Mouse (Mus musculus) left cerebral cortex, postnatal 25 days (tissue): ENCODE results near the gene Slc30a1. TPM values are rescaled to one million over a fixed set of nuclear protein-coding genes. Genes with fewer than 3 reads are reported as not detected.
A peak's percentile ranks its signal among the peaks of the same experiment; 100 is the strongest.

Experiments used
- DNase-seq, 2 experiments: peaks; one replicate each; pipeline ENCODE4 v3.0.0; 2022; ENCODE audit warnings: low spot score in 2 of 2, mixed read lengths in 1 of 2
- intact Hi-C: fragments of 180-260 bp; cut with DNase I; formaldehyde crosslinking; loops from one replicate; pipeline ENCODE4 v1.15.1; 2025
- total RNA-seq, 2 experiments: library from RNA; stranded (reverse); gene quantifications; 2 replicates each; pipeline ENCODE4 v1.2.3; 2021

The Slc30a1 gene
- total RNA-seq, 2 experiments from 2014 or later = 28.2 to 36.9 TPM

GRCm38 (mm10) chr1:191894386-191894785, 12.2 kb upstream of the Slc30a1 start:
- intact Hi-C loops = loop anchor here (1.0 kb wide), 1 partner anchor 56 kb away; no protein-coding TSS in a partner anchor
- peak; percentile 74 to 96 for DNase-seq

GRCm38 (mm10) chr1:191894857-191895256, 11.7 kb upstream of the Slc30a1 start:
- no peak for DNase-seq
- intact Hi-C loops = loop anchor here (1.0 kb wide), 1 partner anchor 55 kb away; no protein-coding TSS in a partner anchor

DNA sequence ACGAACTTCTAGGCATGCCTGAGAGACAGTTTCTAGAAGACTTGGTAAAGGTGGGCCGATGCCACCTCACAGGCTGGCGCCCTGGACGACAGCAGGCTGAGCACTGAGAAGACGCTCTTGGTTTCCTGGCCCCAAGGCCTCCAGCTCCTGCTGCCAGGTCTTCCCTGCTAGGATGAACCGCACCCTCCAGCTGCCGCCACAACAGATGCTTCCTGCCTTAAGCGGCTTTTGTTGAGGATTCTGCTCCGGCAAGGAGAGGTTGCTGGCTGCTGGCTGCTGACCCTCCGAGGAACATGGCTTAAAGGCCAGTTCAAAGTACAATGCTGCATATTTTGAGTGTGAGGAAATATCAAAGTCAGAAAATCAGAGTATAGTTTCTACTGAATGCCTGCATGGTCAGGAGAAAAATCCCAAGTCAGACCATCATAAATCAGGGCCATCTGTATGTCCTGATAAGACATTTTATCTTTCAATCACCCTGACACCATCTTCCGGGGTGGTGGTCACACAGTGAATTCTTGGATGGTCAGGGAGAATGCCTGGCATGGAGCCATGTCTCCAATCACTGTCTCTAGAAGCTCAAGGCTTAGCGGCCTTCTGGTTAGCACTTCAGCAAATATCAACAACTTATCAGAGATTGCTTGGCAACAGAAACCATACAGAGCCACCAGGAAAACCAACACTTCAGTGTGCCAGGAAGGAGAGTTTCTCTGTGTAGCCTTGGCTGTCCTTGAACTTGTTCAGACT, 9.6 kb upstream of the Slc30a1 start:
- intact Hi-C loops = no loop called here
- no peak for DNase-seq

DNA sequence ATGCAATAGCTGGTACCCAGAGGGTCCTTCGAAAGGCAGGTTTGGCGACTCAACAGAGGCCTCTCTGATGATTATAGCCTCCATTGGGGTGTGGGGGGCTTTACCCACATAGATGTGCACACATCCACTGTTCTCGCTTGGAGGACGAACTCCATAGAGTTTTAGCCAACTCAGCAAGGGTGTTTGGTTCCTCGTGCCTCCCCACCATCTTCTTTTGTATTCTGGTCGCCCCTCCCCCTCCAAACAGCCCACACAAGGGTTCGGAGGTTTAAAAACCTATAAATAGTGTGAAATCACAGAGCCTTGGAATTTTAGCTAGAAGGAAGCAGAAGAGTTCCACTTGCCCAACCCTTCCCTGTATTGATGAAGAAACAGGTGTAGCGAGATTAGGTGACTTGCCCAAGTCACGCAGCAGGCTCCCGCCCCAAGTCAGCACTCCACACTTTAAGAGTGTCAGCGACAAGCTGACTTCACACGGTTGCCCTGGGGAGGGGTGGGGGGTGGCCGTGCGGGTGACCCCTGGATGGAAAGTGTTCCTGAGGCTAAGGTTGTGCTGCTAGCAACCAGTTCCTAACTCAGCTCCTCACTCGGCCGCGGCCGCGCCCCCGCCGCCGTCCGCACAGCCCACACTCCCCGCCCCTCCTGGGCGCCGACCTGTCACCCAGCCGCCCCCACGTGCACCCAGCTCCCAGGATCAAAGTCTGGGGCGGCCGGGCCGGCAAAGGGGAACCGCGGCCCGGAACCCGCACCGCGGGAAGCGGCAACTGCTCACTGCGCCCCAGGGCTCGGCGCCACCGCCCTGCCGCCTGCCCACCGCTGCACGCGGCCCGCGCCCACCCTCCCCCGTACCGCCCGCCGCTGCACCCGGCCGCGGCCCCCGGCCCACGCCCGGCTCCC, 682 bp upstream of the Slc30a1 start:
- DNase-seq = no peak

GRCm38 (mm10) chr1:191907431-191907810, 854 bp downstream of the Slc30a1 start:
- intact Hi-C loops = loop anchor here (5.0 kb wide), 1 partner anchor 45 kb away; no protein-coding TSS in a partner anchor

More for the DNA sequence above, 682 bp upstream of the Slc30a1 start:
- intact Hi-C loops = loop anchor here (5.0 kb wide), 1 partner anchor 46 kb away; no protein-coding TSS in a partner anchor

DNA sequence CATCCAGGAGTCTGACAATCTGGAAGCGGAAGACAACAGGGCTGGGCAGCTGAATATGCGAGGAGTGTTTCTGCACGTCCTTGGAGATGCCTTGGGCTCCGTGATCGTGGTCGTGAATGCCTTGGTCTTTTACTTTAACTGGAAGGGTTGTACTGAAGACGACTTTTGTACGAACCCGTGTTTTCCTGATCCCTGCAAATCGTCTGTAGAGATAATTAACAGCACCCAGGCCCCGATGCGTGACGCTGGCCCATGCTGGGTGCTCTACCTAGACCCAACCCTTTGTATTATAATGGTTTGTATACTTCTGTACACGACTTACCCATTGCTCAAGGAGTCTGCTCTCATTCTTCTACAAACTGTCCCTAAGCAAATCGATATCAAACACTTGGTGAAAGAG, 2.3 kb downstream of the Slc30a1 start:
- no peak for DNase-seq
- intact Hi-C loops = loop anchor here (1.0 to 5.0 kb wide), 2 partner anchors 43 to 74 kb away; no protein-coding TSS in a partner anchor

More at GRCm38 (mm10) chr1:191907431-191907810, 854 bp downstream of the Slc30a1 start:
- peak; percentile 80 to 82 for DNase-seq

DNA sequence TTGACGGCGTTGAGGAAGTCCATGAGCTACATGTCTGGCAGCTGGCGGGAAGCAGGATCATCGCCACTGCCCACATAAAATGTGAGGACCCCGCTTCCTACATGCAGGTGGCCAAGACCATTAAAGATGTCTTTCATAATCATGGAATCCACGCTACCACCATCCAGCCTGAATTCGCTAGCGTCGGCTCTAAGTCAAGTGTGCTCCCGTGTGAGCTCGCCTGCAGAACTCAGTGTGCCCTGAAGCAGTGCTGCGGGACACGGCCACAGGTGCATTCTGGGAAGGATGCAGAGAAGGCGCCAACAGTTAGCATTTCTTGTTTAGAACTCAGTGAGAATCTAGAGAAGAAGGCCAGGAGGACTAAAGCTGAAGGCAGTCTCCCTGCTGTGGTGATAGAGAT, 2.7 kb downstream of the Slc30a1 start:
- intact Hi-C loops = loop anchor here (5.0 kb wide), 1 partner anchor 43 kb away; no protein-coding TSS in a partner anchor
- no peak for DNase-seq

- intact Hi-C loops = no loop called here
- DNase-seq = no peak
These were observed 4.1 kb downstream of the Slc30a1 start for GRCm38 (mm10) chr1:191910646-191911045.

DNA sequence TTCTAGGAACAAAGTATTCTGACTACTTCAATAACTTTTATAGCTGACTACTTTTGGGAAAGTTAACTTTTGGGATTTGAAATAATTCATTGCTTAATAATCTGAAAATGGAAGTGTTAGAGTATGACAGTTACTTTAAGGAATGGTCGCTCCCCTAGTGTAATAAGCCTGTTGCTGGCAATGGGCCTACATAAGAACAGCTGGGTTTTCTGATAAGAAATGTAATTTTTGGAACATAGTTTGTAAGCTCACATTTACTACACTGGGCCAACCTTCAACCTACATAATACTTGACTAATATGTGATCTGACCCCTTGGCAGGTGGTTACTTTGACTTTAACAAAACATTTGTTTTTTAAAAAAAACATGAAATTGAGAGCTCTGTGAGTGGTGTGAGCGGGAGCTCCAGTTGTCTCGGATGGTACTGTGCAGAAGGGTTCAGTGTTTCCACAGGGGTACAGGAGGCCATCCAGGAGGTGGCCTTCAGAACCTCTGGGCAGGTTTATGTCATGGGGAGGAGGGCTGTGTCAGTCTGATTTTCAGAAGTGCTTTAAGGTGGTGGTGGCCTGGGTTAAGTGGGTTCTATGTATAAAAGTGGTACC, 4.6 kb downstream of the Slc30a1 start:
- no peak for DNase-seq
- intact Hi-C loops = no loop called here

DNA sequence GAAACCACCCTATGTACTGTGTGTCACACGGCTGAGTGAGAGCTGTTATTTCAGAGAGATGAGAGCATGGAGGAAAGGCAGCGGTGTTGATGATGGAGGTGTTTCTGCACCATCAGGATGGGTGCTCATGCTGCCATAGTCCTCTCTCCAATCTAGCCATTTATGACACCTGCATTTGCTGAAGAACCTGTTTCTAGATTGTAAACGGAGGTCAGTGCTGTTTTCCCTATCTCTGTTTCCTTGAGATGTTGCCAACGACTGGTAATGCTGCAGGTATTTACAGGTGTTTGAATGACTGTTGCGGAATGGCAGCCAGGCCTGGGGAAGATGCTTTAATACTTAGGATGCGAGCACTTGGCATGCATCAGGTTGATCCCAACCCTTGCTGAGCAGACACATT, 8.1 kb downstream of the Slc30a1 start:
- intact Hi-C loops = no loop called here
- DNase-seq = no peak

DNA sequence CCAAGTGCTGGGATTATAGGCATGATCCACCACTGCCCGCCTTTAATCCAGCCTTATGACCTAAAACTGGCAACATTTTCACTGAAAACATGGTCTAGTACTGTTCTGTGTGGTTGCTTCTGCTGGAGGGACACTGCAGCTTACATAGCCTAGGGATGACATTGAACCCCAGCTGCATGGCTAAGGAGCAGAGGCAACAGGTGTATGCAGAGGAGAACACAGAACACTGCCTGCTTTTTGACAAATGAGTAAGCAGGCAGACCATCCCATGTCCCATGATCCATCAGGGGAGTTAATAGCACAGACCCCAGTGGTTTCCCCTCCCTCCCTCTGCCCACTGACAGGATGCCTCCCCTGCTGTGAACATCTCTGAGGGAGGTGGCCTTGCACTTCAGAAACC, 9.0 kb downstream of the Slc30a1 start:
- intact Hi-C loops = no loop called here
- no peak for DNase-seq

DNA sequence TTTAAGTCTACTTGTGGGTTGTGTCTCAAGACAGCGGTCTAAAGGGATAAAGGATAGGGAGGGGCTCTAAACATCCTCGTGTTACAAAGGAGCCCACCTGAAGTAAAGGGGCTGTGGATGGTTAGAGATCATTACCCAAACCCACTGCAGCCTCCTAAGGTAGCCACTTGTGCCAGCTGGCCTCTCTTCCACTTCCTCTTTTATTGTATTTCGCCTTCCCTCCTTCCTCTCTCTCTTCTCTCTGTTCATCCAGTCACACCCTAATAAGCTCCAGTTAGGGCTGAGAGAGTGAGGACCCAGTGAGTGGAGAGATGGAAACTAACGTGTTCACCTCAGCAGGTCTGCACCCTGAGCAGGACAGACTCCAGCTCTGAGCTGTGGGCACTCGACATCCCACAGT, 10.3 kb downstream of the Slc30a1 start:
- DNase-seq = no peak
- intact Hi-C loops = no loop called here

DNA sequence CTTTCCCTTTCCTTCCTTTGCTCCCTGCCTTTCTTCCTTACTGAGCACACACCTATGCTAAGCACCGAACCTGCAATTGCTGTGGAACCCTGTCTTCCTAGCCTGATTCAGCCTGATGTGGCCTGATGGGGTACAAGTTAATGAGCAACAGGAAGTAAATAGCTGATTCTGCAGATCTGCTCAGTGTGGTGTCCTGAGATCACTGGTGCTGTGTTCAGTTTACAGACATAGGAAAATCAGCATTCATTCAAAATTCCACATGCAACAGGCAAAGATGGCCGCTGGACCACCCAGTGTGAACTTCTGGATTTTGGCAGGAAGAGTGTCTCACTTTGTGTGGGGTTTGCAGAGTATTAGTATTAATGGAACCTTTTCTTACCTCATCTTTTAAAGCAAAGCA, 12.8 kb downstream of the Slc30a1 start:
- intact Hi-C loops = no loop called here
- no peak for DNase-seq

DNA sequence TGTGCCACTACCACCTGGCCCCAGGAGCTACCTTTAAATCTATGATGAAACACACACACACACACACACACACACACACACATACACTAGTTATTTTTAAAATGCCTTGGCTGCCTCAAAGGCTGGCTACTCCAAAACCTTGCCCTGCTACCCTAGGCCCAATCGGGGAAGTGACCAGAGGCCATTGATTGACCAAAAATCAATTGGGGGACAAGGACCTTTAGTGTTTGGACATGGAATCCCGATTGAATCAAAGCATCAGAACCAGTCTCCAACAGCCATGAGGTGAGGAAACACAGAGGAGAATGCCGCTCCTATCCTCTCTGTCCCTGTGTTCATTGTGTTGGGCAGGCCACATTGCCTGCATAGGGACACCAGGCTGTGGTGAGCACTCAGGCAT, 15.1 kb downstream of the Slc30a1 start:
- DNase-seq = no peak
- intact Hi-C loops = no loop called here

- intact Hi-C loops = no loop called here
These were observed 18.9 kb downstream of the Slc30a1 start for GRCm38 (mm10) chr1:191925496-191925895.

DNA sequence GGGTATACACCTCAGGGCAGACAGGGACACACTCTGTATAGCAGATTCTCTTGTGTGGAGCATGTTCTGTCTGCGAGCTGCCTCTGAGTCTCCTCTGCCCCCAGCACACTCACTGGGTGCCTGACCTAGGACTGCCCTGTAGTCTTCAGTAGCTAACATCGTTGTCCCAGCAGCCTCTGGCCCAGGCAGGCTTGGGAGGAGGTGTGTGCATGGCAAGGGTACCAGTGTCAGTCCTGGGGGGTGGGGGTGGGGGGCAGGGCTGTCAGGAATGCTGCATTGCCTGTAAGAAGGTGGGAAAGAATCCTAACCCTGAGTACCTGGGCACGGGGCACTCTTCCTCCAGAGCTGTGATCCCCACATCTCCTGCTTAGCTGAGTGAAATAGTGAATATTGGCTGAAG, 20.1 kb downstream of the Slc30a1 start:
- DNase-seq = no peak
- intact Hi-C loops = no loop called here

More at GRCm38 (mm10) chr1:191925496-191925895, 18.9 kb downstream of the Slc30a1 start:
- DNase-seq = no peak

- intact Hi-C loops = no loop called here
These were observed 21.8 kb downstream of the Slc30a1 start for GRCm38 (mm10) chr1:191928345-191928744.

DNA sequence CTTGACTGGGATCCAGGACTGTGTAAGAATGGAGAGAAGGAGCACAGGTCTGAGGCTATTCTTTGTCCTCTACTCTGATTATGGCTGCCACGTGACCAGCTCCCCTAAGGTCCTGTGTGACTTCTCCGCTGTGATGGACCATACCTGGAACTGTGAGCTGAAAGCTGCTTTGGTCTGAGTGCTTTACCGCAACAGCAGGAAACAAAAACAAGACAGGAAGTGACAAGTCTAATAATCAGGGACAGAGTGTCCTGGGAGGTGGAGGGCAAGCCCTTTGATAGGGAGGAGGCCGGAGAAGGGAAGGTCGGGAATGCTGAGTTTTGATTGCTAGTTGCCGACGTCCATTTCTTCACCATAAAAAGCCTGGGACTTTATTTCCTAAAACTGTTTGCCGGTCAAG, 22.5 kb downstream of the Slc30a1 start:
- no peak for DNase-seq
- intact Hi-C loops = no loop called here

More at GRCm38 (mm10) chr1:191928345-191928744, 21.8 kb downstream of the Slc30a1 start:
- no peak for DNase-seq

DNA sequence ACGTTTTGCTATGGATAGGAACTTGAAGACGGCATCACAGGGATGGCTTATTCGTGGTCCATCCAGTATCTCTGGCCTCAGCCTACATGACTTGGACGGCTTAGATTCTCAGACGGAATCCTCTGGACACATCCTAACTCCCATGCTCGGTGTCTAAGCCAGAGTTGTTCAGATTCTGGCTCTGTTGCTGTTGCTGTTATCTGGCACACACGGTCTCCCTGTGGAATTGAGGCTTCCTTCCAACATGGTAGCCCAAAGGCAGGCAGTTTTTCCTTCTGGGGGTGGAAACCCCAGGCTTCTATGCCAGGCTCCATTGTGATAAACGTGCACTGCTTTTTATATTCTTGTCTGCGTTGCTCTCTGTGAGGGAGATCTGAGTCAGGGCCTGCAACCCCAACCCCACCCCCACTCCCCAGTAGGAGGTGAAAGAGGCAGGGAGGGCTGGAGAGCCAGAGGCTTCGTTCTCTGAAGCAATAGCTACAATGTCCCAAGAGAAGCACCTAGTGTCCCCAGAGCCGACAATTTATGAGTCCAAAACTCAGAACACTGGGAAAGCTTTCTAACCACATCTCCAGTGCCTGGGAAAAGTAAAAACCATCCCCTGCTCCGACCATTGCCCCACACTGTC, 23.4 kb downstream of the Slc30a1 start:
- no peak for DNase-seq
- intact Hi-C loops = no loop called here
